Mouse (Mus musculus): ENCODE results near the gene Chic2.

The Chic2 gene

DNA sequence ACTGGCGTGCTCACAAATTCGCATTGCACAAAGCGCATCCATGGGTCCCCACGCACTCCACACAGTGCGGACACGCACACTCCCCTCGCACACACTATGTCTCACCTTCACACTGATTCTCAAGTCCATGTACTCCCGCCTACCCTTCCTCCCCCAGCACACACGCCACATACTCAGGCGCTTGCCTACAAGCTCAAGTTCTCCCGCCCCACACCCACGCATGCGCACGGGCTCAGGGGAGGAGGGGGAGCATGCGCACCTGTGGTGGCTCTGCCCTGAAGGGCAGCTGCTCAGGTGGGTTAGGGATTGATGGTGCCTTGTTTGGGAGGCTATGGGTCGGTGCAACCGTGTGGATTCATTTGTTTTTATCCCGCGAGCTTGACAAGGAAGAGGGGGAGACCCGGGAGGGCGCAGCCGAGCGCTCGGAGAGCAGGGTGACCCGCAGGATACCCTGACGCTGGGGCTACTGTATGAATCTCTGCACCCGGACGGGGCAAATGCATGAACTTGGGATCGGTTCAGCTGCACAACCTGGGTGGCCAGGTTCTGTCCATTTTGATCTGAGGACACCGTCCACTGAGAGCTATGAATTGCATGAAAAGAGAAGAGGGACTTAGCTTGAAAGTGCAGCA lies 22.7 kb upstream of the Chic2 start:
- DNase-seq (ENCODE audit: inconsistent ontology term): peak; percentile 54

DNA sequence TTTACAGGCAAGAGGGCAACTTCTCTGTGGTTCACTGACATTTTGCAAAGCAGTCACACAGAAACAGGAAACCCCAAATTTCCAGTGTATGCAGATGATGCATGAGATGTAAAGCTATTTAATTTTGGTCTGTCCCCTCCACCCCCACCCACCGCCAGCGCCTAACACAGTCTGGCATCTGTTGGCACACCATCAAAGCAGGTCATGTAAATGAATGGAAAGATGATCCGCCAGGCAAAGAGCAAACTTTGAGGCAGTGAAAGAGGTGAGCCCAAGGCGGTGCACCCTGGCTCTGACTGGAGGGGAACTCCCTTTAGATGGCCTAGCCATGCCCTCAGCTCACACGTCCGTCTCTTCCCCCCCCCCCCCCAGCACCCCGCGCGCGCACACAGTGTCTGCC lies 22.1 kb upstream of the Chic2 start:
- no peak for DNase-seq (ENCODE audit: inconsistent ontology term)

DNA sequence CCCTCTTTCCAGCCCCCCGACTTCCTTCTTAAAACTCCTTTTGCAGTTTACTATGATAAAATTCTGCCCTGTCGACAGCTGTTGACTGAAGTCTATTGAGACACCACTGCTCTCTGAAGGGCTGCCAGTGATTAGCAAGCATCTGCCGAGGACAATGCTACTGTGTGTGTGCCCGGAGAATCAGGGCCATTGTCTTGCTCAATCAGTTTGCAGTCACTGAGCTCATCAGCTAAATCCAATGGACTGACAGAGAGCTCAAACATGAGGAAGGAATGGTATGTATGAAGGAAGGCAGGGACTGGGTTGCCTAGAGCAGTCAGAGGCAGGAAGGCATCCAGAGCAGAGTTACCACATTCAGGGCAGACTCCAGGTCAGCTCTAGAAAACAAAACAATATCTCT lies 18.6 kb upstream of the Chic2 start:
- peak; percentile 75 for DNase-seq (ENCODE audit: inconsistent ontology term)

DNA sequence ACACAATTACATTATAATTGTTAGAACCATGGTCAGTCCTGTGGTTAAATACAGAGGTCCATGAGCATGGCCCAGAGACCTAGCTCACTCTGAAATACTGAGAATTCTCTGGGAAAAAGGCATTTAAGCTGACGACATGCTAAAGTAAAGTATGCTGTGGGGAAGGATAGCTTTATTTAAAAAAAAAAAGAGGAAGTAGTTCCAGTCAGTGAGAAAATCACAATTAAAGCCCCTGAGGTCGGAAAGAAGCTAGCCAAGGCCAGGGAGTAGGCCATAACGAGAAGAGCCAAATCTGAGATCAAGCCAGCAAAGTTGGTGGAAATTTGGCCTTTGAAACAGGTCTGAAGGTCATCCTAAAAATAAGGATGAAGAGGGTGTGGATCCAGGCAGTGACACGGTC lies 6.5 kb upstream of the Chic2 start:
- DNase-seq (ENCODE audit: inconsistent ontology term): no peak

DNA sequence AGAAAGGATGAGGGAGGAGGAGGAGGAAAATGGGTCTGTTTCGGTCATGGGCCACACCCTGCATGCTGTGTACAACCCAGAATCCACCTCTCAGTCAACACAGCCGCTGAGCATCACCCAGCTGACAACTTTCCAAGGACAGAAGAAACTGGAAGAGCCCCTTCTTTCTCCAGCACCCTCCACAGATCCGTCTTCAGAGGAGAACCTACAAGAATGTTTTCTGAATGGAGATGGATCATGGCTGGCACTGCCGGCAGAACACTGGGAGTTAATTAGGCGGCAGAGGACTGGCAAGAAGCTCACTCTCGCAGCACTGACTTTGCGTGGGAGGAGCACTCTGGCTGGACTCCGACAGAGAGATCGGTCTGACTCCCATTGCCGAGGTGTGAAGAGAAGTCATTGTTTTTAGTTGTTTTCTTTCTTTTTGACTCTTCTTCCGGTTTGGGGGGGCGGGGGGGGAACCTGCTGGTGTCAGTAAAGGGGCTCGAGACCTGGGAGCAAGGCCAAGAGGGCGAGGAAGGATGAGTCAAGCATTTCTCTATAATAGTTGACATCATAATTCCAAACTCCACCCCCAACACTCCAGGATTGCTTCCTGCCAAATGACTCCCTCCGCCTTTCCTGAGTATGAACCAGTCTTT lies 2.2 kb upstream of the Chic2 start:
- peak; percentile 61 for DNase-seq (ENCODE audit: inconsistent ontology term)

DNA sequence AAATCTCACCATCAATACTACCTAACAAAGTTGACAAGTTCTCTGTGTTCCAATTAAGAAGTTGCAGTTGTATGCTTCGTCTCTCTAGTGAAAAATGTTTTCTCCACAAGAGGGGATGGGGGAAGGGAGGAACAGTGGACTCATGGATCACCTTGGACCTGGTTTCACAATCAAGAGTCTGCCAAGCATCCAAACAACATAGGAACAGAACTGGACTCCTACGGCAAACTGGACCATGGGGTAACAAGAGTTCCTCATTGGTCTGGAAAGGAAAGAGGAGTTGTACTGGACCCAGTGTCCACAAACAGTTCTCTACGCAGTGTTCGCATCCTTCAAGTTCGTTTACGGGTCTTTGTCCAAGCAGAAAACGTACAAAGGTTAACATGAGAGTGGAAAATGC lies 797 bp upstream of the Chic2 start:
- no peak for DNase-seq (ENCODE audit: inconsistent ontology term)

DNA sequence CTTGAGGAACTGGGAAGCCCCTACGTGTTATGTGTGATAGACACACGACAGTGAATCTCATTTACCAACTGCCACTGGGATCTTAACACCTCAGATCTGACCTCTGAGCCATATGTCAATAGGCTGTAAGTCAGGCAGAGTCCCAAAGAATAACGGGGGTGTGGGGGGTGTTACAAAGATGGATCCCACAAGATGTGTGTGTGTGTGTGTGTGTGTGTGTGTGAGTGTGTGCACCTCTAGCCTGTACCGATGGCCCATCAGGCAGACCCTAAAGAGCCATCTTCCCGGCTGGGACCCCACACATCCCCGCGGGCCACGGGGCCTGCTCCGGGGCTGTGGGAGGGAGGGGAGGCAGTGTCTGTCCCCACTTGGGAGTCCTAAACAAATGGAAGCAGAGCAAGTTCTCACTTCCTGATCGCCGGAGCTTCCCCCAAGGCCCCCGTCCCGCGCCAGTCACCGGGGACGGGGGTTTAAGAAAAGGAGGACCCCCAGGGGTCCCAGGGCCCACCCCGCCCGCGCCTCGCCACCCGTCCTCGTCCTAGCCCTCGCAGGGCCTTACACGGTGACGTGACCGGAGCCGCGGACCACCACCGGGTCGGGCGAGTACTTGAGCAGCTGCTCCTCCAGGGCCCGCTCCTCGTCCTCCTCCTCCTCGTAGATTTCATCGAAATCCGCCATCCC lies 813 bp downstream of the Chic2 start:
- DNase-seq (ENCODE audit: inconsistent ontology term): no peak

DNA sequence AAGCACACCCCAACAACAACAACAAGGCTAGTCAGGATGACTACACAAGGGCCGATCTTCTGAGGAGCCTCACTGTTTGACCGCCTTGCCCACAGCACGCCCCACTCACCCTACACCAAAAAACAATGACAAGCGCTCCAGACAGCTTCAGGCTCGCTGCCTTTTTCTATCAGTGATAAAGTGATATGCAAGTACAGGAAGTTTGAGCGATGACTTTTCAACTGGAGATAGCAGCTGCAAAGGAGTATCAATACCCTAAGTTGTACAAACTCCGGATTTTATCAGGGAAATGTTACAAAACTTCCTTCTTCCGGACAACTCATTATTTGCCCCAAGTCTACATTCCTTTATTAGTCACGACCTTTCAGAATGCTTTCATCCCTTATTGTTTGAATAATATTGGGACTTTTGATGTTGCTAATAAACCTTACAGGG lies 1.5 kb downstream of the Chic2 start:
- peak; percentile 64 for DNase-seq (ENCODE audit: inconsistent ontology term)

DNA sequence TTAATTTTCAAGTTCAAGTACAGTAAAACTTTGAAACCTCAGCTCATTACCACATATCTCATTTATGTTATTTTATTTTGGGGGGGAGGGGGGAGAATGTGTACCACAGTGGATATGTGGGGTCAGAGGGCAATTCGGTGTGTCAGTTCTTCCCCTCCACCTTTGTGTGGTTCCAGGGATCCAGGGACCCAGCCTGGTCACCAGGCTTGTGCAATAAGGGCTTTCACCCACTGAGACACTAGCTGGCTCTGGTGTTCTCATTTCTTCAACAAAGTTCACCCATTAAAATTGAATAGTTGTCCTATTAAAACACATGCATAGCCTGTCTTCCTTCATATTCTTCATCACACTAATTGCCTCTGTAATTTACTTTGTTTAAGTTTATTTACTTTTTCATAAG lies 5.3 kb downstream of the Chic2 start:
- DNase-seq (ENCODE audit: inconsistent ontology term): no peak

DNA sequence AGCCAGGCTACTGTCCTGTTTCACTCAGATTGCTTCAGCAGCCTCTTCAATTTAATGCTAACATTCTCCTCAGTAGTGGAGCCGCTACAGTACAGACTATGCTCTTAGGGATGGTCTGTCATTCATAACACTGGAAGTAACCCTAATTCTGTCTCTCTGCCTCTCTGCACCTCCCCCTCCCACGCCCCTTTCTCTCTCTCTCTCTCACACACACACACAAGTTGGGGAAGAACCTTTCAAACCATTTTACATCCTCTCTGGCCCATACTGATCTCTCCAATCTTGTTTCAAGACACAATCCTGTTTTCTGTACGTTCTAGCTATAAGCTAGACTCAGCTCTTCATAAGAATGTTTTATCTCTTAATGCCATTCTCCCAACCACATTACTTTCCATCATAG lies 9.1 kb downstream of the Chic2 start:
- no peak for DNase-seq (ENCODE audit: inconsistent ontology term)

DNA sequence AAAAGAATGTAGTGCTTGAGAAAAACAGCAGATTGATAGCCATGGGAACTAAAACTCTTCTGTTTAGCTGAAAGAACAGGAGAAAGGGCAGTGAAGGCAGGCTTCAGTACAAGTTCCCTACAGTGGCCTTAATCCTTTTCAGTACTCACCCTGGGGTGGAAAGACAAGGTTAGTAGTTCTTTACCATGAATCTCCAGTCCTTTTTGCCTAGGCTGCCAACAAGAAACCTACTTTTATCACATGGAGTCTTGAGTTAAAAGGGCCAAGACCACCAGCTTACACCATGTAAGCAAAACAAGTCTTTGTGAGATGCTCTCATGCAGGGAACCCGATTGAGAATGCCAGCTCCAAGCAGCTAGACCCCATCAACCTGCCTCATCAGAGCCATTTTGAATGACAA lies 29.8 kb downstream of the Chic2 start:
- DNase-seq (ENCODE audit: inconsistent ontology term): no peak

DNA sequence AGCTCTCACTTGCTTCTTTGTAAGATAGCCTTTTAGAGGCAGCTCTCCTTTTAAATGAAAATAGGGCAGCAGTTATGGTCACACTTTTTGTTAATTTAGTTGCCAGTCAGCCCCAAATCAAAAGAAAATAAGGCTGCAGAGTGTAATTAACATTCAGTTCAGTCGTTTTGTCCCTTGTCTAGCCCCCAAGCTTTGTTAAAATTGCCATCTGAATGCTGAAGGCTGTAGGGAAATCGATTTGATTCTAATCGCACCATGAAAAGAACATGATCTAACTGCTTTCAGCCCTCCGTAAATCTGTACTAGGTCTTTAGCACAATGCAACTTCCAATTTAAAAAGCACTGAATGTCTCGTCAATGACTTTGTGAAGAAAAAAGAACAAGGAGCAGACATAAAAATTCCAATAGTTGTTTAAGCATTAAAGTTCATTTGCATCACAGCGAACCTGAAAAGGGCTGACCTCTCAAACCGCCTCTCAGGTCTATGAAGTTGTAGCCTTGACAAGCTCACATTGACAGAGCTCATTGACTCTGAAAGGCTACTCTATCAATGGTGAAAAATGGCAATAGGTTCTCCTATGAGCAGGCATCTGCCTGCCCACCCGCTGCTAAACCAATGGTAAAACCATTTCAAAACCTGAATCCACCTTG lies 31.7 kb downstream of the Chic2 start:
- DNase-seq (ENCODE audit: inconsistent ontology term): no peak

DNA sequence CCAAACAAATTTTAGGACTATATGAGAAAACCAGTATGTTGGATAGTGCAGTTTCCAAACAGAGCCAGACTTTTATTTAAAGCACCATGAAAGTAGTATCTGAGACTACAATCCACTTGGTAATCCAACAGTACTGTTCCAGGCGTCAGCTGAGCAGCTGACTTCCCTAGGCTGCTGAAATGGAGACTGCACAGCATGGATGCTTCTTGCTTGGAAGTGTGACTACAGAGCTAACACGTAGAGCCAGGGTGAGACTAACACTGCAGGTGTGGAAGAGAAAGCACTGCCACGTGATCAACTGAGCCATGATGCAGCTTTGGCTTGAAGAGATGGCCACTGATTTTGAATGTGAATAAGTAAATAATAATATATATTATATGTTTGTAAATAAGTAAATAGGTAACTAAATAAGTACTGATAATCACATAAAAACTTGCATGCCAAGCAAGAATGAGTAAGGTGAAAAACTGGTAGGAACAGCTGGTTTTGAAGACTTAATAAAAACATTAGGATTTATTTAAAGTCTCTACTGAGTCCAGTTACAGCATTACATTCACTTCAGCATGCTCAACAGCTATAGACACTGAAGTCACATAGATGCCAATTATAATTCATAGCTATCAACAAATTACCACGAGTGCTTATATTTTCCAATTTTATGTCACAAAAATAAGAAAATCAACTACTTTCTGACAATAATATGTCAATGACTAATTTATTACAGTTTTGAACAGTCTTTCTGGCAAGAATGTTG lies 32.4 kb downstream of the Chic2 start:
- no peak for DNase-seq (ENCODE audit: inconsistent ontology term)

DNA sequence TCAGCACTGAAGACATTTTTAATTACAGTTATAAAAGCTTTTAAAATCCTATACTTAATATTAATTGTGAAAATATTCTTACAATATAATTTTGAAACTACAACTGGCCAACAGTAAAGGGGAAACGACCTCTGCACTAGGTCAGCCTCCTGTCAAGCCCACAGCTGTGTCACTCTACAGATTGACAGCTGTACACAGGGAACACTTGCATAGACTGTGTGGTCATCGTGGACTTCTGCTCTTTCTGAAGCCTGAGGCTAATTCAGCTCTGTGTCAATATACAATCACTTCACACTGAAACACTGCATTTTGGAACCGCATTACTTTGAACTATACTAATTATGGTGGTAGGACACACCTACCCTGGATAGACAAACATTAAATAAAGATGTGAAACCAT lies 39.8 kb downstream of the Chic2 start:
- DNase-seq (ENCODE audit: inconsistent ontology term): no peak

DNA sequence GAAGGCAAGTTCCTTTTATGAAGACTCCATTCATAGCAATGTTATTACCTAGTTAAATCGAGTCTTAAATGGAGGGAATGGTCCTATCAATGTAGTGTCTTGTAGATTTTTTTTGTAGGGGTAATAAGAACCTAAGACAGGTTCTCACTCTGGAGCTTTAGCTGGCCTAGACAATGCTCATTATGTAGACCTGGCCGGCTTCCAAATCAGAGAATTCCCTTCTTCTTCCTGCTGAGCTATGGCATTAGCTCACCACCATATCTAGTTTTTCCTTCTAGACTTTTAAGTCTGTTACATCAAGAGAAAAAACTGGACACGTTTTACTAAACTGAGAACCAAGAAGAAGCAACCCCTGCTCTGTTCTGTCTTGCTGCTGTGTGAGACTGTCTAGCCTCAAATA lies 42.5 kb downstream of the Chic2 start:
- no peak for DNase-seq (ENCODE audit: inconsistent ontology term)

DNA sequence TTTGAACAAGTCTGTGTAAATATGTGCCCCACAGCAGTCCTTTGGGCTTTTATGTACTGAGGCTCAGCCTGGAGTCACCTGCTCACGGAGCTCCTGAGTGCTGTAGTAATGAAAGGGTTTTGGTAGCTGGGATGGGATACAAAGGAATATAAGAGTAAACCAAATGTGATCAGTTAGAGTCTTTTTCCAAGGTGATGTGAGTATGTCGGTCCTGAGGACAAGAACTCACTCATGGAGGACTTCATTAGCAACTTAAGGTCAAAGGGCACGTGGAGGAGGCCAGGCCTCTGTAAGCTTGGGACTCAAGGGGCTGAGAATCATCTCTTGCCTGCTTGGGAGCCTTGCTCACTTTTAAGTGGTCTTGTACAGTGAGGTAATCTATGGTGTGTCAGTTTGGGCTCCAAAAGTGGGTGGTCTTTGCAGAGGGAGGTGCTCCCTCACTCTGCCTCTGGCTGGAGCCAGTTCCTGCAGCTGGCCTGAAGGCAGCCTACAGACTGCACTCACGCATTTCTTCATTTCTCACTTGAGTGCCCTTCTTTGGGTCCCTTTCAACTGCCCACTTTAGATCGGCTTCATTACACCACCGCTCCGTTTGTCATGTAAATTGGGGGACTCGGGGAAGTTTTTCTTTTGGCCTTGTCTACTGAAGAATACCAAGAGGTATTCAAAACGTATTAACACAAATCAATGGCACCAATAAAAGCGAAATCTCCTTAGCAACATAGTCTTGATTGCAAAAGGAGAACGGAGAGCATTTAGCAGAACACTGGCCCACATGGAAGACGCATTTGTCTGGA lies 45.7 kb downstream of the Chic2 start:
- DNase-seq (ENCODE audit: inconsistent ontology term): no peak

DNA sequence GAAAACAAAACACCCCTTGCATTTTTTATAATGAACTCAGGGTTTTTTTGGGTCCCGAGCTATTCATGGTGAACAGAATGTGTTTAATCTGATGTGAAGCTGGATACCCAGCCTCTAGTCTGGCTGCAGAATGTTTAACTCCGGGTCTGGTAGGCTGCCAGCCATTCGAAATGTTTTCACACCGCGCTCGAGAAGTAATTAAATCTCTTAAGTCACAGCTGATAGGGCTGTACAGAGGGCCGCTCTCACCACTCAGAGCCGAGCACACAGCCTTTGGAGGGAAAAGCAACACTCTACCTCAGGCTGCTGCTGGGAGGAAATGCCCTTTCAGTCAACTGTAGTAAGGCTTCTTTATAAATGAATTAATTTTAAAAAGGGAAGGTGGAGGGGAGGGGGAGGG lies 49.6 kb downstream of the Chic2 start:
- peak; percentile 23 for DNase-seq (ENCODE audit: inconsistent ontology term)

DNA sequence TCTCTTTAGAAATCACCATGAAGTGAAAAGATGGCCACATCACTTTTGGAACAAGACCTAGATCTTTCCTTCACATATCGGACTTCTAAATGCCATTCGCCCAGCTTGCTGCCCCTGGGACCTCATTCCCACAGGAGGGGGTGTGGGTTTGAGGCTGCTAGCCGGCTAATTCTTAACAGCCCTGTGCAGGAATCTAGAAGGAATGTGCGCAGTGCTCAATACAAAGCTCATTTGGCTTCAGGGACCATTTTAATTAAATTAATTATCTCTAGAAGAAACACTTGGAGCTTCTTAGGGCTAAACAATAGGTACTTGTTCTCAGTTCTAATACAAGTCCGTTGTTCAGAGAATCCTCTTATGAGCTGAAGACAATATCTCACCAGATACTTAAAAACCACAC lies 60.5 kb downstream of the Chic2 start:
- DNase-seq (ENCODE audit: inconsistent ontology term): peak; percentile 92

DNA sequence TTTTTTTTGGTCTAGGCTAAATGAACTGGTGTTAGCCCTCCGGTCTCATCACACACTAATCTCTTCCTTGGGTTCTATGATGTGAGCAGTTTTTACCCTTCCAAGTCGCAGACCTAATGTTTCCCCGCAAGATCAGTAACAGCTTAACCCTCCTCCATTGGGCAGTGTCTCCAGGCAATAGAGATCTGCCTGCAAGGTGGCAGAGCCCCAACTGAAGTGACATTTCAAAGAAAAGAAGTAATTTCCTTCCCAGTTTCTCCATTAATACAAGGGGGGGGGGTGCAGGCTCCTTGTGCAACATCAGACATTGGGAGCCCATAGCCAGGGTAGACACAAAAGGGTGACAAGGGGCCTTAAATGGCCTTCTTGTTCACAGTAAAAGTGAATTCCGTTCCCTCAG lies 64.0 kb downstream of the Chic2 start:
- DNase-seq (ENCODE audit: inconsistent ontology term): no peak

DNA sequence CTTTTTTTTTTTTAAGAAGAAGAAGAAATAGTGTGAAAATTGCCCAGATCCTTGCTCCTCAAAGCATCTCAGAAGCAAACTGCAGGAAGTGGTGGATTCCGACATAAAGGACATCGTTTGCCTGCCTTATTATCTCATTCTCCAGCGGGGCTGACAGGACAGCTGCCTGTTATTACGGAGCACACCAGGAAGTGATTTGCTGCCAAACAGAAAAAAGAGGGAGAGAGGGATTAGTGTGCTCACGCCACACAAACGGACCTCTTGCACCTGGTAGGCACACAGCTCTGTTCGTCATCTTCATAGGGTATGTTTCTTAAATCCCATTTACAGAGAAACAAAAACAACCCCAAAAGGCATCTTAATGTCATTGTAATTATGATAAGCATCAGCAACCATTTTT lies 64.4 kb downstream of the Chic2 start:
- no peak for DNase-seq (ENCODE audit: inconsistent ontology term)

DNA sequence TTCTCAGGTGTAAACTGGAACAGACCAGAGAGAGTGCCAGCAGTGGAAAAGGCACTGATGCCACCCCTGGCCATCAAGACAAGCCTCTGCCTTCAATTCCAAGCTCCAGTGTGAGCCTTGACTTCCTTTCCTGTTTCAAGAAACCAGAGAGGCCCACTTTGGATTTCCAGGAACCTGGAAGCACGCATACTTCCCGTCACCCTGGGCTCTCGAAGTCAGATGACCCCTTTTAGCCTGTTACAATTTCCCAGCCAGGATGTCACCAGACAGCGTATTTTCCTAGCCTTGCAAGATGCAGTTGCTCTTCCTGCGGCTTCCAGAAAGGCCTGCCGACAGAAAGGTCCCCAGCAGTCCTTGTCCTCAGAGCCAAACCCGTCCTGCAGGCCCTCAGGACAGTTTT lies 65.0 kb downstream of the Chic2 start:
- DNase-seq (ENCODE audit: inconsistent ontology term): no peak
